Mouse (Mus musculus): ENCODE measurements around the gene 4933405L10Rik.

Gene 4933405L10Rik

DNA sequence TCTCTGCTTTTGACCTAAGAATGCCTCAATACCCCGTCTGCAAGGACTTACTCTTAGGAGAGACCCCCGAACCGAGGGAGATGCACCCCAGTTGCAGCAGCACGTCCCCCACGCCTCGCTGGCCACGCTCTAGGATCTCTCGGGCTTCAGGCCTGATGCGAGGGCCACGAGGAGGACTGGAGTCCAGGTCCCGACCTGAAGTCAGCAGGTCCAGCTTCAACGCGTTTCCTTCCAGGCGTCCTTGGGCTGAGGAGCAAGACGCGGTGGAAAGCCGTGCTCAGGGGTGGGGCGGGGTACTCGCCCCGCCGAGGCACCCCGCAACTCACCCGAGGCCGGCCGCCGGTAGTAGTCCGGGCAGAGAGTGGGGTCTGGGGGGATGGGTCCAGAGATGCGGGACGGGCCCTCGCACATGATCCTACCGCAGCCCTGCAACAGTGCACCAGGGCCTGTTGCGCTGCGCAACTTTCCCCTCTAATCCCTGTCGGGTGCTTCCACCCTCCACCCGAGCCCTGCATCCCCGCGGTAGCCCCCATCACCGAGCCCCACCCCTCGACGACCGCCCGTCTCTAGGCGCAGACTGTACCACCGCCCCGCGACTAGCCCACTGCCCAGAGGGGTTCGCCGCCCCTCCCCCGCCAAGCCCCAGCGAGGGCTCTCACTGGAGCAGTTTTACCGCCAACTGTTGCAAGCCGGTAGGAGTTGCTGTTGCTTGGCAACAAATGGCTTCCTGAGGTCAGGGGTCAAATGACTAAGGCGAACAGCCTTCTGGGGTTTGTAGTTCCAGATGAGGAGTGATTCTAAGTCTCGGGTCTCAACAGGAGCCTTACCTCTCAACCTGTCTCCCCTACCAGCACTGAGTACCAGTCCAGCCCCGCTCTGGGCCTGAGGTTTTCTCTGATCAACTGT is at the start of gene 4933405L10Rik, which contains the start of gene Enkd1:
Gene 4933405L10Rik (plus strand): TSS at position 158 of the 906 bp plus-strand sequence.
Gene Enkd1 (minus strand): TSS at position 713 of the 906 bp plus-strand sequence.
- DNase-seq (ENCODE audit: low read depth, low spot score), result peak; percentile 61

DNA sequence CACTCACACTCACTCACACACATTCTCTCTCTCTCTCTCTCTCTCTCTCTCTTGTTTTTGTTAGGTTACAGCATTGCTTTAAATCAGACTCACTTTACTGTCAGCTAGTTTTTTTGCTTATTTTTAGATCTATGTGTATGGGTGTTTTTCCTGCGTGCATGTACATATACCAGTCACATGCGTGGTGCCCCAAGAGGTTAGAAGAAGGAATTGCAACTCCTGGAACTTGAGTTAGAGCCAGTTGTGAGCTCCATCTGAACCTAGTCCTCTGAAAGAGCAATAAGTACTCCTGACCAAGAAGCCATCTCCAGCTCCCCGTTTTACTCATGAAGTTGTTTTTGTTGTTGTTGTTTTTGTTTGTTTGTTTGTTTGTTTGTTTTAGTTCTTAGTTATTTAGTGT is 46.3 kb upstream of the 4933405L10Rik start:
- no peak for DNase-seq (ENCODE audit: low read depth, low spot score)

DNA sequence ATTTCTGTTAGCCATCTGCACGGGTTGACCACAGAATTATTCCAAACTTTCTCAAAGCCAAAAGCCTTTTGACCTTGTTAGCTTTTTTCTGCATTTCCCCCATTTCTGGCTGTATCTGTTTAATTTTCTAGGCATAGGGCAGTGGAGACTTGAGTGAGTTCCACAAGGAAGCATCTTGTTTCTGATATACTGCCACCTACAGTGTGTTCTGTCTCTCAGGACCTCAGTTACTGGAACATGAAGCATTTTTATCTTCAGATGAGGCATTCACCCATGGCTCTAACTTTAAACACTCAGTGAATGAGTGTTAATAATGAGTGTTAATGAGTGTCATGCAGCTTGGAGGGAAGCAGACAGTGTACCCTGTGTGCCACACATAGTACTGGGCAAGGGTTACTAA is 29.6 kb upstream of the 4933405L10Rik start:
- DNase-seq (ENCODE audit: low read depth, low spot score), result no peak

DNA sequence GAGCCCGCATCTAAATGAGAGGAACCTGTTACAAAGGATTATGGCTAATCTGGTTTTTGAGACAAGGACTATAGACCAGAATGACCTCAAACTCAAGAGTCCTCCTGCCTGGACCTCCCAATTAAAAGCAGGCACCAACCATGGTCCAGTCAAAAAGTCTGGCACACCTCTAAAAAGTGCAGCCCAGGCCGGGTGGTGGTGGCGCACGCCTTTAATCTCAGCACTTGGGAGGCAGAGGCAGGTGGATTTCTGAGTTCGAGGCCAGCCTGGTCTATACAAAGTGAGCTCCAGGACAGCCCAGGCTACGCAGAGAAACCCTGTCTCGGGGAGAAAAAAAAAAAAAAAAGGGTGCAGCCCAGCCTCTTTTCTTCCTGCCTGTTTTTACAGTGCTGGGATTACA is 22.1 kb upstream of the 4933405L10Rik start:
- DNase-seq (ENCODE audit: low read depth, low spot score), result no peak

DNA sequence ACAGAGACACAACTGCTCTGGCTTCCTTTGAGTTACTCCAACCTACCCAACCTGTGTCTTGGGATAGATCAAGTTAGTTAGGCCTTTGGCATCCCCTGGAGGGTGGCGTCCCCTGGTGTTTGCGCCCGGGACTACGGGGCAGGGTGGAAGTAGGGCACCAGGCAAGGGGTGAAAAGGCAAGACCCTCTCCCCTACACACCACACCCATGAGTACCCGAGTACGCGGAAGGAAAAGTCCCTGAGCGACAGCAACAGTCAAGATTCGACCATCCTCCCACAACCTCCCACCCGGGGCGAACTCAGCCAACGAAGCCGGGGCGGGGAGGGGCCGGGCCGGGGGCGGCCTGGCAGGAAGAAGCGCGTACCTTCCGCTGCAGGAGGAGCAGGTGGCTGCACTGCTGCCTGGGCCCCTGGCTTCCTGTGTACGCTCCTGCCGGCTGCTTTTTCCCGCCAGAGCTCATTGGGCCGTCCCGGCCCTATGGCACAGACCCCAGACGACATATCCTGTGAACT is 21.6 kb upstream of the 4933405L10Rik start, which contains the start of gene Carmil2:
Gene Carmil2 (plus strand): TSS at position 479 of the 513 bp plus-strand sequence.
- no peak for DNase-seq (ENCODE audit: low read depth, low spot score)

DNA sequence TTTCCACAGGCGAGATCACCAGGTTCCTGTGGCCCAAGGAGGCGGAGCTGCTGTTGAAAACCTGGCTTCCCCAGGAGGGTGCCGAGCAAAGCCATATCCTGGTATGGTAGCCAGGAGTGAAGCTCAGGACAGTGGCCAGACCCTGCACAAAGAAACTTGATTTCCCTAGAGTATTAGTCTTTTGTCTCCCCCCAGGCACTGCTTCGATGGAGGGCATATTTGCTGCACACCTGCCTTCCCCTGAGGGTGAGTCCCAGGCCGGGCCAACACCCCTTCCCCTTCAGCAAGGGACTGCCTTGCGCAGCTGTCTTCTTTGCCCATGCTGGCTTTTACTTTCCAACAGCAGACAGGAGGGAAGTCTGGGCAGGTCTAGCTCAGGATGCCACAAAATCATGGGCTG is 20.9 kb upstream of the 4933405L10Rik start:
- no peak for DNase-seq (ENCODE audit: low read depth, low spot score)

DNA sequence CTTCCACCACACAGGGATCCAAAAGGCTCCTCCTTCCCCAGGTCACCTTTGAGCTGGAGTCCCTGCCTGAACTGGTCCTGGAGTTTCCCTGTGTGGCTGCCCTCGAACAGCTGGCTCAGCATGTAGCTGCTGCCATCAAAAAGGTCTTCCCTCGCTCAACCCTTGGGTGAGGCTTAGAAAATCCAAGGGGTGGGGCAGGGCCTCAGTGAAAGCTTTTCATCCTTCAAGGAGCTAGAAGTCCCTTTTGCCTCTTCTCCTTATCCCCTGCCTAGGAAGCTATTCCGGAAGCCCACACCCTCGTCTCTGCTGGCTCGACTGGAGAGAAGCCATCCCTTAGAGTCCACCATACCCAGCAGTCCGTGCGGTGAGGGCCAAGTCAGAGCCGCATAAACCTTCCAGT is 19.9 kb upstream of the 4933405L10Rik start:
- no peak for DNase-seq (ENCODE audit: low read depth, low spot score)

DNA sequence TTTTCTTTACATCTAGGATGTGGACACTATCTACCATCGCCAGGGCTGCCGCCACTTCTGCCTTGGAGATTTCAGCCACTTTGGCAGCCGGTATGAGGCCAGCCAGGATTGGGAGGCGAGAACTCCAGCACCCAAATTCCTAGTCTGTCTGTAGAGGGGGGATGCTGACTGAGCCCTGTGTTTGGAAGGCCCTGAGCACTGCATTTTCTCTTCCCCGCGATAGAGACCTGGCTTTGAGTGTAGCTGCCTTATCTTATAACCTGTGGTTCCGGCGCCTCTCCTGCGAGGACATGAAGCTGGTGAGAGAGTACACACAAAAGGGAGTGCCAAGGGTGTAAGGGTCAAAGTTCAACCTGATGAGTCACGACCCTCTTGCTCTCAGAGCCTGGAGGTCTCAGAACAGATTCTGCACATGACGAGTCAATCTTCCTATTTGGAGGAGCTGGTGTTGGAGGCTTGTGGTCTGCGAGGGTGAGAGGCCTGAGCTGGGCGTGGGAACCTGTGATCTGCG is 19.2 kb upstream of the 4933405L10Rik start:
- DNase-seq (ENCODE audit: low read depth, low spot score), result no peak

DNA sequence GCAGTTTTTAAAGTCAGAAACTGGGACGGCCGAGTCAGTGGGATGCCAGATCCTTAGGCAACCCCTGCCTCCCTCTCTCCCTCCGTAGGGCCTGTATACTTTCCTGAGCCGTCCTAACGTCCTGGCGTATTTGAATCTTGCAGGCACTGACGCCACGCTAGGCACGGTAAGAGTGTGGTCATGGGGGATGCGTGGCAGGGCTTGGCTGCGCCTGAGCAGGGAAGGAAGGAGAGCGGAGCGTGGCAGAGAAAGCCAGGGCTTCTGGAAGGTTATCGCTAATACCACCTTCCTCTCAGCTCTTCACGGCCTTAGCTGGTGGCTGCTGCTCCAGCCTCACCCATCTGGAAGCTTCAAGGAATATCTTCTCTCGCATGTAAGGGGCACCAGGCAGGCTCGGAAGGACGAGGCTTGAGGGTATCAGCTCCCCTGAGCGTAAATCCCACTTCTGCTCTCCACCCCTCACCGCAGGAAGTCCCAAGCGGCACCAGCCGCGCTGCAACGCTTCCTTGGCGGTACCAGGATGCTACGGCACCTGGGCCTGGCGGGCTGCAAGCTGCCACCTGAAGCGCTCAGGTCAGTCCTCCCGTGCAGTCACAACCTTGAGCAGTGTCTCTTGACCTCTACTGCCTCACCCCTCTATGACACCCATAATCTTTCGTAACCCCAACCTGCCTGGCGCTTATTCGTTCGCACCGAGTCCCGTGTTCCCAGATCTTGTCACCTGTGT is 18.0 kb upstream of the 4933405L10Rik start:
- DNase-seq (ENCODE audit: low read depth, low spot score), result no peak

DNA sequence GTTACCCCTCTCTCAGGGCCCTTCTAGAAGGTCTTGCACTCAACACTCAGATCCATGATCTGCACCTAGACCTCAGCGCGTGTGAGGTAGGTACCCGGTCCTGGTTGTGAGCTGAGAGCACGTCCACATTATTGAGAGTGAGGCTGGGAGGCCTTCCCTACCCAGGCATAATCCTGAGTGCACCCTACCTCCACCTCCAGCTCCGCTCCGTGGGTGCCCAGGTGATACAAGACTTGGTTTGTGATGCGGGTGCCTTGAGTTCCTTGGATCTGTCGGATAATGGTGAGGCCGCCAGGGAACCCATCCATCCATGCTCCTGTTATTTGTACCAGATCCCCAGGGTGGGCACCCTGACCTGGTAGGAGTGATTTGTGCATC is 17.5 kb upstream of the 4933405L10Rik start:
- DNase-seq (ENCODE audit: low read depth, low spot score), result no peak

DNA sequence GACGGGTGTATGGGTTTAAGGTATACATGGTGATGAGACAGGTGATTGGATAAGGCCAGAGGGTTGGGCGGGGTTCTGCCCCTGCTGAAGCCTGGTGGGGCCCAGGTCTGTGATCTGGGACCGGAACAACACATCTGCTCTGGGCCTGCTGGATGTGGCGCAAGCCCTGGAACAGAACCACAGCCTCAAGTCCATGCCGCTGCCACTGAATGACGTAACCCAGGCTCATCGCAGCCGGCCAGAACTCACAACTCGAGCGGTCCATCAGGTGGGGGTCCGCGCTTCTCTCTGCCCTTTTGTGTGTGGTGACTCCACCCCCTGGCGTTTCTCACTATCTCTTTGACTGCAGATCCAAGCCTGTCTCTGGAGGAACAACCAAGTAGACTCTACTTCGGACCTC is 16.5 kb upstream of the 4933405L10Rik start:
- DNase-seq (ENCODE audit: low read depth, low spot score), result no peak

DNA sequence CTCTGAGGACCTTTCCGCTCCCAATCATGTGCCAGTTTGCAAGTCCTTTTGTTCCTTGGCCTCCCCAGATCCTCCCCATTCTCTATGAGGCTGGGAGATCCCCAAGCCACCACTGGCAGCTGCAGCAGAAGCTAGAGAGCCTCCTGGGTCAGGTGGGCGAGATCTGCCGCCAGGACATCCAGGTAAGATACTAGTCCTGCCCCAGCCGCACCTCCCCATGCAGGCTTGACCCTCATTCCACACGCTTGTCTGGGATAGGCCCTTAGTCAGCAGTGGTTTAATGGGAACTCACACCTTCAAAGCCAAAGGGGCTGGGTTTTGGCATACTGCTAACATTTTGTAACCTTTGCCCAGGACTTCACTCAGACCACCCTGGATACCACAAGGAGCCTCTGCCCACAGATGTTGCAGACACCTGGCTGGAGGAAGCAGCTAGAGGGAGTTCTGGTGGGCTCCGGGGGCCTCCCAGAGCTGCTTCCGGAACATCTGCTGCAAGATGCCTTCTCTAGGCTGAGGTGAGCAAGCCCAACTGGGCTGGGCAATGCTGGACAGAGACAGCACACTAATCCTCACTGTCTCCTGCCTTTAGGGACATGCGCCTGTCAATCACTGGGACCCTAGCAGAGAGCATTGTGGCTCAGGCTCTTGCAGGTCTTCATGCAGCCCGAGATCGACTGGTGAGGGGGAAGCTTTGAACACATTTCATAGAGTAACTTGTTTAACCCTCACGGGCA is 14.8 kb upstream of the 4933405L10Rik start:
- no peak for DNase-seq (ENCODE audit: low read depth, low spot score)

DNA sequence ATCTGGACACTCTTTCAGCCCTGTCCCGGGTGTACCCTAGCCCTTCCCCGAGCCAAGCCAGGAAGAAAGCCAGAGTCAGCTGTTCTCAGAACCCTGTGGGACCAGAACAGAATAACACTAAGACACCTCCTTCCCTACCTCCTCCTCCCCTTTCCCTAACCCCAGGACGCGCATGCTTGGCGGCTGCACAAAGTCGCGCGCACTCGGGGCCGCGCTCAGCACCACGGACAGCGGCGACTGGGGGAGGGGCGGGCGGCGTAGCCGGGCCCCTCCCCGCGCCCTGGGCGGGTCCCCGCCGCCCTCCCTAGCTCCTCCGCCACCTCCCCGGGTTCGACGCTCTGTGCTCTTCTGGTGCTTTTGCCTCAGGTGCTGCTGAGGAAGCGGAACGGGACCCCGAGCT is 13.8 kb upstream of the 4933405L10Rik start:
- no peak for DNase-seq (ENCODE audit: low read depth, low spot score)

DNA sequence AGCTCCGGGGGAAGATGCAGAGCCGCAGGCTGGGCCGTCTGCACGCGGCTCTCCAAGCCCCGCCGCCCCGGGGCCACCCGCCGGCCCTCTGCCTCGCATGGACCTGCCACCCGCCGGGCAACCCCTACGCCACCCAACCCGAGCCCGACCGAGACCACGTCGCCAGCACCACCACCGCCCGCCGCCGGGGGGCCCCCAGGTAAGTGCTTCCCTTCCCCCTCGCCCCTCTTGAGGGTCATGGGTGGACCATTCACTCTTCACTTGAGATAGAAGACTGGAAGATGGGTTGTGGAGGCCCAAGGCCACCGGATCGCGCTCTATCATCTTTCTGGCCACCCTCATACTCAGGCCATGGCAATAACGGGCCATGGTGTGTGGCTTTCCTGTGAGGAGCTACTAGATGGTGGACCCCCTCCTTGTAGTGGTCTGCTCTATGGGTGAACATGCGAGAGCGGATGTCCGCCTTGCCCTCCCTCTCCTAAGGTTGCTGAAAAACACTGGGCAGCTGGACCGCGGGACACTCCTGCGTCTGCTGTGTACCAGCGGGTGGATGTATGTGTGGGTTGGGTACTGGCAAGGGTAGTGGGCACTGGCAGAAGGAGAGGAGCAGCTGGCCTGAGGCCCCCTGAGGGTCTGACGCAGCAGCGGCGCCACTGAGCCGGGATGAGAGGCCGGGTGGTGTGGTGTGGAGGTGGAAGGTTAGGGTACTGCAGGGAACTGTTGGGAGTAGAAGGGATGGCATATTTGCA is 13.2 kb upstream of the 4933405L10Rik start:
- no peak for DNase-seq (ENCODE audit: low read depth, low spot score)

DNA sequence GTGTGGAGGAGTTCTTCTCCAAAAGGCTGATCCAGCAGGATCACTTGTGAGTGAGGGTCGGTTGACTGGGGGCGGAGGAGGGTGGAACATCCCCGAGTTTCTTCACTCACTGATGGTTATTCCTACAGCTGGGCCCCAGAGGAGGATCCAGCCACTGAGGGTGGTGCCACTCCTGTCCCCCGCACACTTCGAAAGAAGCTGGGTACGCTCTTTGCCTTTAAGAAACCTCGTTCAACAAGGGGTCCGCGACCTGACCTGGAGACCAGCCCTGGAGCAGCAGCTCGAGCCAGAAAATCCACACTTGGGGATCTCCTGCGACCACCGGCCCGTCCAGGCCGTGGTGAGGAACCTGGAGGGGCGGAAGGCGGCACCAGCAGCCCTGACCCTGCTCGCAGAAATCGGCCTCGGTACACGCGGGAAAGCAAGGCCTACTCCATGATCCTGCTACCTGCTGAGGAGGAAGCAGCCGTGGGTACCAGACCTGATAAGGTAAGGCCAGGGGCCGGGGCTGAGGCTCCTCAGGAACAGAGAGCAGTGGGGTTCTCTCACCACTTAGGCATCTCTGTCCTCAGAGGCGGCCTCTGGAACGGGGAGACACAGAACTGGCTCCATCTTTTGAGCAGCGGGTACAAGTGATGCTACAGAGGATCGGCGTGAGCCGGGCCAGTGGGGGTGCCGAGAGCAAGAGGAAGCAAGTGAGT is 12.2 kb upstream of the 4933405L10Rik start:
- no peak for DNase-seq (ENCODE audit: low read depth, low spot score)

DNA sequence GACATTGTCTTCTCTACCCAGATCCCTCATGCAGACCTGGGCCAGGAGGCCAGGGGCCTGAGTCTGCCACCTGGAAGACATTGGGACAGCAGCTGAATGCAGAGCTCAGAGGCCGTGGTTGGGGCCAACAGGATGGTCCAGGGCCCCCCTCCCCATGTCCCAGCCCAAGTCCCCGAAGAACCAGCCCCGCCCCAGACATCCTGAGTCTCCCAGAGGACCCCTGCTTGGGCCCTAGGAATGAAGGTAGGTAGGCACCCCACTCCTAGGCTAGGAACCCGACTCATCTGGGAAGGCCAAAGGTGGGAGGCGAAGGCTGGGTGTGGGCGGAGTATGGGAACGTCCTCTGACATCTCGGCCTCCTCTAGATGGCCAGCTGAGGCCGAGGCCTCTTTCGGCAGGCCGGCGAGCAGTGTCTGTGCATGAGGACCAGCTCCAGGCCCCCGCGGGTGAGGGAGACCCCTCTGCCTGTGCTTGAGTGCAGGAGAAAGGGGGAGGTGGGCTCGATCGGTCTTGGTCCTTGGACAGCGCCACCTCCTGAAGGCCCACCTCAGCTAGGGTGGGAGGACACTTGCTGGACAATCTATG is 10.2 kb upstream of the 4933405L10Rik start:
- DNase-seq (ENCODE audit: low read depth, low spot score), result no peak

DNA sequence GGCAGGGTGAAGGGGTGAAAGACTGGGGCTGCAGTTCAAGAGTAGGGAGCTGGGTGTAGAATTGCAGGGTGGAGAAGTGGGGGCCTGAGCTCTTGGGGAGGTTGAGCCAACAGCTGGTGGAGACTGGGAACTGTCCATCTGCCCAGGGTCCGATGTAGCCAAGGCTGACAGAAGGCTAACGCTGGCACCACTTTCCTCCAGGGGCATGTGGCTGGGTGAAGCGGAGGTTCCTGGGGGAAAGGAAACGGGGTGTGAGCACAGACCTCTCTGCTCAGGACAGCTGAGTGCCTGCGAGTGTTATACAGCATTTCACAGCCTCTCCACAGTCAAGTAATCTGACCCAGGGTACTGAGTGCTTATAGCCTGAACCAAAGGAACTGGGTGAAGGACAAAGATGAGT is 8.7 kb upstream of the 4933405L10Rik start:
- no peak for DNase-seq (ENCODE audit: low read depth, low spot score)

DNA sequence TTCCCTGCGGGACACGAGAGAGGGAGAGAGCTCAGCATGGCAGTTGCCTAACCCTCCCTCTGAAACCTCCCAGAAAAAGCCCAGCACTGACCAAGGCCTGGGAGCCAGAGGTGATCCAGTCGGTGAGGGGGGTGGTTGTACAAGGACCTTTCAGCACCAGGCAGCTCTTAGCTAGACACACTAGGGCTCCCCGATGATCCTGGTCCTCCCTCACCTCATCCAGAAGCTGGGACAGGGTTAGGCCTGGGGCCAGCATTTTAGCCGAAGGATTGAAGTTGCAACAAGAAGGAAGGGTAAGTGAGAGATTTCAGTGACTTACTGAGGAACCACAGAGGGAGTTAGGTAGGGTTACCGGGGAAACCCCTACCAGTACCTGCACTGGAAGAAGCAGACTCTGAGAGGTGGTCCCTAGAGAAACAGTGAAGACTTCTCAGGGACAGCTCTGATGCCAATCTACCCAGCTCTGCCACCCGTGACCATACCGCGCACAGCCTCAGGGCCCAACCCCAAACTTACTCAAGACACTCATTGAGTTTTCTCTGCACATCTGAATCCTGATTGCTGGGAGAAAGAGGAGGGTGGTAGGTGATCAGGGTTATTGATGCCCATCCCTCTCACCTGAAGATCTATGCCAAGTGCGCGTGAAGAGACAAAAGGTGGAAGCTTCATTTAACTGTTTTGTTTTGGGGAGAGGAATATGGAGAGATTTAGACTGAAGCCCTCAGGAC is 7.8 kb upstream of the 4933405L10Rik start:
- no peak for DNase-seq (ENCODE audit: low read depth, low spot score)

DNA sequence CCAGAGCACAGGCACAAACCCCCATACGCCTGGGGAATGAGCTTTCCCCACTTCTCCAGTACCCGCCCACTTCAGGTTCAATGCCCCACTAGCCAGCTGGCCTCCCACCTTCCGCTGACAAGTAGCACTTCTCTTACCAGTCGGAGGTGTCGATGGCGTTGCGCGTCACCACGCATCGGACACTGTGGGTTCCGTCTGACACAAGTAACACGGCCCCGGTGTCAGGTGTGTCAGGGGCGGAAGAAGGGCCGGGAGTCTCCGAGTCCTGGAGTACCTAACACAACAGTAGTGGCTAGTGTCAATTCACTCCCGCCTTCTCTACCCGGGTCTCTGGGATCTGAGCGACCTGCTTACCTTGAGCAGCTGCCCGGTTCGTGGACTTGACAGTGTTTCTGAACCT is 6.9 kb upstream of the 4933405L10Rik start:
- peak; percentile 52 for DNase-seq (ENCODE audit: low read depth, low spot score)
